Mouse (Mus musculus) bone marrow macrophage, adult 2 months (primary cell): Measurements from ENCODE around the gene Clcn3.

ENCODE experiments used
- CTCF ChIP-seq: IDR thresholded peaks from 2 replicates; pipeline ENCODE4 v1.5.1; 2012; ENCODE audit warnings: low read depth, mild to moderate bottlenecking, low read length, moderate library complexity
- POLR2A ChIP-seq: IDR thresholded peaks from 2 replicates; pipeline ENCODE4 v1.6.1; 2012; ENCODE audit warnings: mild to moderate bottlenecking, low read depth, low read length, borderline replicate concordance

- no peak for TF ChIP-seq CTCF
- TF ChIP-seq POLR2A: no peak
Measured at GRCm38 (mm10) chr8:60878617-60879016, 104.5 kb downstream of the Clcn3 start.
